Mouse (Mus musculus) ES-E14 (cell line): ENCODE measurements around the gene Baz1a. TPM values are rescaled to one million over a fixed set of nuclear protein-coding genes. Genes with fewer than 3 reads are reported as not detected.

Experiments used
- DNase-seq: peaks from one replicate; pipeline ENCODE4 v3.0.0-alpha.2; 2013; ENCODE audit warnings: low read depth, low spot score
- H3K27ac ChIP-seq: 2 replicates; pipeline ENCODE4 v1.5.1; 2012; ENCODE audit warnings: low read depth, mild to moderate bottlenecking, low read length, moderate library complexity, mixed read lengths; ENCODE audit not compliant: poor library complexity, insufficient read depth, severe bottlenecking
- H3K36me3 ChIP-seq: 2 replicates; pipeline ENCODE4 v1.6.1; 2012; ENCODE audit warnings: mild to moderate bottlenecking, low read length, moderate library complexity, mixed read lengths; ENCODE audit not compliant: control insufficient read depth, poor library complexity, insufficient read depth, severe bottlenecking
- H3K4me1 ChIP-seq, 2 experiments: fragments of 150-350 bp in 1 of 2; sonication (generic) in 1 of 2; 2 replicates each; pipeline ENCODE4 v1.6.1; 2012; ENCODE audit warnings: low read length in 2 of 2, mild to moderate bottlenecking in 1 of 2, mixed read lengths in 1 of 2; ENCODE audit not compliant: control insufficient read depth in 2 of 2, insufficient read depth in 2 of 2, poor library complexity in 1 of 2
- H3K4me3 ChIP-seq, 2 experiments: fragments of 150-350 bp in 1 of 2; sonication (generic) in 1 of 2; 2 replicates each; pipeline ENCODE4 v1.5.1; 2012; ENCODE audit warnings: low read length in 2 of 2, low read depth in 1 of 2, mild to moderate bottlenecking in 1 of 2, mixed read lengths in 1 of 2; ENCODE audit not compliant: insufficient read depth in 1 of 2, poor library complexity in 1 of 2, severe bottlenecking in 1 of 2
- H3K9ac ChIP-seq: 2 replicates; pipeline ENCODE4 v1.6.1; 2012; ENCODE audit warnings: low read depth, mild to moderate bottlenecking, low read length, mixed read lengths; ENCODE audit not compliant: poor library complexity, insufficient read depth, severe bottlenecking
- H3K9me3 ChIP-seq: fragments of 150-350 bp; sonication (generic); 2 replicates; pipeline ENCODE4 v1.6.1; 2012; ENCODE audit warnings: low read depth, mild to moderate bottlenecking, low read length; ENCODE audit not compliant: control insufficient read depth, insufficient read depth
- CHD2 ChIP-seq: IDR thresholded peaks from 2 replicates; pipeline ENCODE4 v1.6.1; 2014; ENCODE audit warnings: mild to moderate bottlenecking, low read depth, low read length, inconsistent platforms
- HCFC1 ChIP-seq: IDR thresholded peaks from 2 replicates; pipeline ENCODE4 v1.6.1; 2012; ENCODE audit warnings: low read length, inconsistent platforms, borderline replicate concordance; ENCODE audit not compliant: insufficient read depth
- MAFK ChIP-seq: IDR thresholded peaks from 2 replicates; pipeline ENCODE4 v1.6.1; 2014; ENCODE audit warnings: mild to moderate bottlenecking, low read depth, low read length, inconsistent platforms; ENCODE audit not compliant: insufficient read depth
- ZC3H11A ChIP-seq: IDR thresholded peaks from 2 replicates; pipeline ENCODE4 v1.6.1; 2012; ENCODE audit warnings: low read depth, mild to moderate bottlenecking, inconsistent platforms, low read length, borderline replicate concordance
- ZNF384 ChIP-seq: IDR thresholded peaks from 2 replicates; pipeline ENCODE4 v1.6.1; 2012; ENCODE audit warnings: low read depth, low read length, inconsistent platforms
- in situ Hi-C, 2 experiments: fragments of 600-800 bp; cut with MboI; formaldehyde crosslinking; loops; one replicate each; pipeline ENCODE4 v1.15.1; 2025; ENCODE audit warnings: low sequenced_read_pairs in 2 of 2, inconsistent platforms in 1 of 2; ENCODE audit not compliant: unreplicated experiment in 2 of 2
- total RNA-seq: library from RNA; depleted of rRNA; stranded (reverse); fragments of 300-350 nt; gene quantifications from 2 replicates; pipeline ENCODE4 v1.2.3, GENCODE M21; 2012

The Baz1a gene
- total RNA-seq, 1 experiment: 22.9 TPM

DNA sequence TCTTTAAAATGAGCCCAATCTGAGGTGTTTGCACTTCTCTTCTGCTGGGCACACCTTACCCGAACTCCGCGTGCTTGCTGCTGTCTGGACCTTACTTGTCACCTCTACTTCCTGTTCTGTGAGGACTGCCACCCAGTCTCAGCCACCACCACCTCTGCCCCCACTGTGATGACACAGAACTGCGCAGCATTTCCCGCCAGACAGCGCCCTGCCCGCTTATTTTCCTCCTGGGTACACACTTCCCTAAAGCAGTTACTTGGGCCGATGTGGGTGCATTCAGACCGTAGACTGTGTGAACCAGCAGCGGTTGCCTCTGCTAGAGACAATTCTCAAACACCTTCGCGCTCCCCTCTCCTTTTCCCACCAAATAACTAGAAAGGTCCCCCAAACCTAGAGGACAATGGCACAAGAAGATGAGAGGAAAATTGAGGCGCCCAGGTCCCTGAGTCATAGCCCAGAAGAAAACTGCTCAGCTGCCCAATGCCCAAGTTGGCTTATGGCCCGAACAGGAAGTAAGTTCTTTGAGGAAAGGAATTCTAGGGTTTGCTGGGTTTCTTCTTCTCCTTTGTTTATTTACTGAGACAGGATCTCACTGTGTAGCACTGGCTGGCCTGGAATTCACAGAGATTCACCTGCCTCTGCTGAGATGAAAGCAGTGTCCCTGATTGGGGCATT, 15.0 kb downstream of the Baz1a start:
- no peaks in the 10 kb centered on the region for H3K36me3 ChIP-seq
- H3K9ac ChIP-seq: no peak overlapping the region
- no peak overlapping the region for H3K27ac ChIP-seq
- no peaks in the 10 kb centered on the region for H3K4me1 ChIP-seq
- H3K4me3 ChIP-seq: peak overlapping the region; percentile 15 to 20; a peak in 1 of 4 replicates
- DNase-seq: no peak
- in situ Hi-C loops: no loop called here
- no peak for TF ChIP-seq ZNF384
- TF ChIP-seq MAFK: no peak
- TF ChIP-seq HCFC1: no peak
- no peak for TF ChIP-seq CHD2
- no peak for TF ChIP-seq ZC3H11A
- no peaks in the 10 kb centered on the region for H3K9me3 ChIP-seq

DNA sequence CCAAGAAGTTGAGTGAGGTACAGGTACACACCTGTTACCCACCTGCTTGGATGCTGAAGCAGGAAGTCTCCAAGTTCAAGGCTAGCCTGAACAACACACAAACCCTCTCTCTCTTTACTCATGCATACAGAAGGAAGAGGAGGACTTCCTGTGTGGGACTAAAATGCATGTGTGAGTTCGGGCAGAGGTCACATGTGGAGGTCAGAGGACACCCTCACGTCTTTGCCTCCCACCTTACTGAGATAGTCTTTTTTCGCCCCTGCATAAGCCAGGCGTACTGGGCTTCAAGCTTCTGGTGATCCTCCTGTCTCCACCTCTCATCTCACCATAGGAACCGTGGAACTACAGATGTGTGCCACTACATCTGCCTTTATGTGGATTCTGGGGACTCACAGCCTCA, 15.7 kb downstream of the Baz1a start:
- in situ Hi-C loops: no loop called here
- no peak for TF ChIP-seq MAFK
- TF ChIP-seq HCFC1: no peak
- TF ChIP-seq CHD2: no peak
- no peak for TF ChIP-seq ZC3H11A
- TF ChIP-seq ZNF384: no peak
- H3K36me3 ChIP-seq: no peaks in the 10 kb centered on the region

DNA sequence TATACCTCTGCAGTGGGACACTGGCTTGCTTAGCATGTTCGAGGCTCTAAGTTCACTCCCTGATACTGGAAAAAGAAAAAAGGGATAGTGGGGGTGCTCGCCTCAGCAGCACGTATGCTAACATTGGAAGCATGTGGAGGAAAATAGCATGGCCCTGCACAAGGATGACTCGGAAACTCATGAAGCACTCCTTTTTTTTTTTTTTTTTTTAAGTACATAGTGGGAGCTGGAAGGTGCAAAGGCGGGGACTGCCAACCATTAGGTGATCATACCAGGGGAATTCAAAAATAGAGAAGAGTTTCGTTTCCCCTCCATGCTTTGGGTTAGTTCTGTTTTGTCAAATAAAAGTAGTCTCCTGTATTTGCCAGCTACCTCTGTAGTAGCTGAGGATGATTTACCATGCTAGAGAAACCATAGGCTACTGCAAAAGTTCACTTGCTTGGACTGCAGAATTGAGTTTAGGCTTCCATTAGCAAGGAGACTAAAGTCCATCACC, 17.1 kb downstream of the Baz1a start:
- no peak overlapping the region for H3K27ac ChIP-seq
- no peak for DNase-seq

More for the DNA sequence above, 15.7 kb downstream of the Baz1a start:
- Histone ChIP-seq H3K9ac (no peak overlapping the region), H3K4me1 (no peaks in the 10 kb centered on the region), H3K27ac (no peak overlapping the region), H3K9me3 (no peaks in the 10 kb centered on the region), H3K4me3 (no peak overlapping the region)
- no peak for DNase-seq

DNA sequence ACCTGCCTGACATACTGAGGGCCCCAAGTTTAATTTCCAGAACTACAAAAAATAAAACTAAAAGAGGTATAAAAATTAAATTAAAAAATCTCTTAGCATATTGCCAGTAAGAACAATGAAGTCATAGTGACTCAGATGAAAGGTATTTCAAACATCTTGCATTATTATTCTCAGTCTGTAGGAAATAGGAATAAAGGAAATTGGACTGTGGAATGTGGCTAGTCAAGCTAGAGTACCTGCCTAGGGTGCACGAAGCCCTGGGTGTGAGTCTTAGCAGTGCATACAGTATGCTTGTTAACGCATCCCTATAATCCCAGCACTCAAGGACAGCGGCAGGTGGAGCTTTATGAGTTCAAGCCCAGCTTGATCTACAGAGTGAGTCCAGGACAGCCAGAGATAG, 18.2 kb downstream of the Baz1a start:
- Histone ChIP-seq H3K27ac (no peak overlapping the region), H3K9me3 (no peaks in the 10 kb centered on the region), H3K36me3 (no peaks in the 10 kb centered on the region), H3K4me3 (no peak overlapping the region), H3K9ac (no peak overlapping the region), H3K4me1 (no peaks in the 10 kb centered on the region)
- in situ Hi-C loops: no loop called here
- TF ChIP-seq HCFC1: no peak
- TF ChIP-seq CHD2: no peak
- no peak for TF ChIP-seq ZC3H11A
- TF ChIP-seq MAFK: no peak
- no peak for TF ChIP-seq ZNF384
- DNase-seq: no peak

More for the DNA sequence above, 17.1 kb downstream of the Baz1a start:
- Histone ChIP-seq H3K9ac (no peak overlapping the region), H3K36me3 (no peaks in the 10 kb centered on the region), H3K4me3 (no peak overlapping the region), H3K4me1 (no peaks in the 10 kb centered on the region), H3K9me3 (no peaks in the 10 kb centered on the region)
- in situ Hi-C loops: no loop called here
- TF ChIP-seq ZNF384 (no peak), CHD2 (no peak), ZC3H11A (no peak), MAFK (no peak), HCFC1 (no peak)
